Mouse (Mus musculus) heart, embryonic 16.5 days (tissue): Measurements from ENCODE around the gene Pou3f1. TPM values are rescaled to one million over a fixed set of nuclear protein-coding genes. Genes with fewer than 3 reads are reported as not detected.
A peak's percentile ranks its signal among the peaks of the same experiment; 100 is the strongest.
"Not testable (repeated sequence)": the region's sequence is repeated elsewhere in the genome, so short reads cannot be mapped to it uniquely, and the experiment has no call there.

Experiments used
- ATAC-seq: fragments of 200-750 bp; cut with Nextera tagmentation; replicated peaks from 2 replicates; pipeline ENCODE4 v1.8.0; 2017; ENCODE audit warnings: moderate number of reproducible peaks; ENCODE audit not compliant: insufficient read depth, low FRiP score; ENCODE audit errors: extremely low read depth
- H3K27ac ChIP-seq: fragments of 300-500 bp; sonication (generic); 2 replicates; pipeline ENCODE4 v1.5.1; 2014; ENCODE audit warnings: mild to moderate bottlenecking, low read length, control low read depth, moderate library complexity
- H3K27me3 ChIP-seq: fragments of 300-500 bp; sonication (generic); 2 replicates; pipeline ENCODE4 v1.6.1; 2014; ENCODE audit warnings: low read length, mixed read lengths; ENCODE audit not compliant: control insufficient read depth, insufficient read depth
- H3K36me3 ChIP-seq: fragments of 300-500 bp; sonication (generic); 2 replicates; pipeline ENCODE4 v1.6.1; 2014; ENCODE audit not compliant: control insufficient read depth, insufficient read depth
- H3K4me1 ChIP-seq: fragments of 300-500 bp; sonication (generic); 2 replicates; pipeline ENCODE4 v1.6.1; 2014; ENCODE audit warnings: low read length, mixed read lengths; ENCODE audit not compliant: control insufficient read depth, insufficient read depth
- H3K4me2 ChIP-seq: fragments of 300-500 bp; sonication (generic); 2 replicates; pipeline ENCODE4 v1.6.1; 2014; ENCODE audit warnings: low read depth, mild to moderate bottlenecking, control low read depth, low read length
- H3K4me3 ChIP-seq: fragments of 300-500 bp; sonication (generic); 2 replicates; pipeline ENCODE4 v1.5.1; 2014; ENCODE audit warnings: mild to moderate bottlenecking, control low read depth, low read length
- H3K9ac ChIP-seq: fragments of 300-500 bp; sonication (generic); 2 replicates; pipeline ENCODE4 v1.6.1; 2014; ENCODE audit warnings: low read length, control low read depth
- H3K9me3 ChIP-seq: fragments of 300-500 bp; sonication (generic); replicated peaks from 2 replicates; pipeline ENCODE4 v1.6.1; 2016; ENCODE audit warnings: low read length; ENCODE audit not compliant: control insufficient read depth
- WGBS: fragments of 180-500 bp; shearing (Covaris S2); extraction: QIAGEN DNeasy Blood & Tissue Kit; methylation state at CpG from one replicate; pipeline ENCODE4 v1.1.7; 2014; 5-methylcytosine and 5-hydroxymethylcytosine counted together
- polyA plus RNA-seq: library from polyadenylated mRNA; unstranded; fragments of >200 nt; fragmentation: Nextera tagmentation; extraction: Ambion mirVana; gene quantifications from 2 replicates; pipeline ENCODE4 v1.2.1, GENCODE M21; 2015

The Pou3f1 gene
- polyA plus RNA-seq, 1 experiment from 2014 or later: 0.17 TPM

DNA sequence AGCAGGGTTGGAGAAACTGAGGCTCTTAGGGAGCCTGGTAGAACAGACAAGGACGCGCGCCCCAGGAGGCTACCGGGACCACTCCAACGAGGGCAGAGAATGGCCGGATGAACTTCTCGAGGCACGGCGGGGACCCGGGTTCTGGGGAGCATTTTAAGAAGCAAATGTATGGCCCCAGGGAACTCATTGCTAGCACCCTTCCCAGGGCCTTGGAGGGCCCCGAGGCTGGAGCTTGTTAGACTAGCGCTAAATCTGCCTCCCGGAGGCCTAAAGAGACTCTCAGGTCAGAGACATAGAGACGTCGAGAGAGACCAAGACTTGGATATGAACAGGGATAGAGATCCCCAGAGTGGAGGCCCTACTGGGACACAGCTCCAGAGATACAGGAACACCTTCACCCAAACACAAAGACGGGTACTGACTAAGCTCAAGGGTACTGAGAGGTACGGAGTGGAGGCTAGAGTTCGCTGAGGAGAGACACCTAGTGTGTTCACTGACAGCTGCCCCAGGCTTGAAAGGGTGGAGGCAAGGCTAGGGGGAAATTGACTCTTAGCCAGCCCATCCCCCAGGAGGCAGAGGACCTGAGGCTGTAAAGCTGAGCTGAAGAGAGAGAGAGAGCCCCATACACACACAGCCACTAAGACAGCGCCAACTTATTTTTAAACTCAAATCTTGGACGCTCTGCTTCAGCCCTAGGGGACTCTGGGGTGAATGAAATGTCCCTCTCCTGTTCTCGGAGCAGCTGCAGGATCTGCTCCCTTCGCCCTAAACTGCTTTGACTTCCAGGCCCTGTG lies 44.6 kb downstream of the Pou3f1 start:
- H3K4me1 ChIP-seq: peaks cover 44% of the 10 kb centered on the region

GRCm38 (mm10) chr4:124701916-124702315 lies 45.3 kb downstream of the Pou3f1 start:
- Histone ChIP-seq H3K9me3 (no peaks in the 10 kb centered on the region), H3K27me3 (no peaks in the 10 kb centered on the region), H3K4me1 (peaks cover 44% of the 10 kb centered on the region), H3K36me3 (no peaks in the 10 kb centered on the region), H3K27ac (peak overlapping the region; percentile 87), H3K9ac (peak overlapping the region; percentile 93), H3K4me3 (peak overlapping the region; percentile 92), H3K4me2 (peak overlapping the region; percentile 89)
- WGBS: 26% methylated on average over 5 of the region's 5 CpGs
- ATAC-seq: no peak

More for the DNA sequence above, 44.6 kb downstream of the Pou3f1 start:
- ATAC-seq: peak; percentile 41
- peak overlapping the region; percentile 92 for H3K4me3 ChIP-seq
- peak overlapping the region; percentile 93 for H3K9ac ChIP-seq
- H3K9me3 ChIP-seq: no peaks in the 10 kb centered on the region
- H3K27me3 ChIP-seq: no peaks in the 10 kb centered on the region
- peak overlapping the region; percentile 87 for H3K27ac ChIP-seq
- H3K36me3 ChIP-seq: no peaks in the 10 kb centered on the region
- H3K4me2 ChIP-seq: peak overlapping the region; percentile 89
- 1% methylated on average over 22 of the region's 22 CpGs for WGBS

GRCm38 (mm10) chr4:124703406-124703805 lies 46.8 kb downstream of the Pou3f1 start:
- Histone ChIP-seq H3K4me1 (peaks cover 46% of the 10 kb centered on the region), H3K4me2 (peak overlapping the region; percentile 47), H3K36me3 (no peaks in the 10 kb centered on the region), H3K9ac (0 out of 2 replicates have a peak overlapping the region, but pooled peaks have one; percentile 0), H3K9me3 (no peaks in the 10 kb centered on the region), H3K27me3 (no peaks in the 10 kb centered on the region), H3K27ac (peak overlapping the region; percentile 90), H3K4me3 (peak overlapping the region; percentile 10; the same call in 1 of the 2 replicates)
- no peak for ATAC-seq
- 24% methylated on average over 2 of the region's 2 CpGs for WGBS

DNA sequence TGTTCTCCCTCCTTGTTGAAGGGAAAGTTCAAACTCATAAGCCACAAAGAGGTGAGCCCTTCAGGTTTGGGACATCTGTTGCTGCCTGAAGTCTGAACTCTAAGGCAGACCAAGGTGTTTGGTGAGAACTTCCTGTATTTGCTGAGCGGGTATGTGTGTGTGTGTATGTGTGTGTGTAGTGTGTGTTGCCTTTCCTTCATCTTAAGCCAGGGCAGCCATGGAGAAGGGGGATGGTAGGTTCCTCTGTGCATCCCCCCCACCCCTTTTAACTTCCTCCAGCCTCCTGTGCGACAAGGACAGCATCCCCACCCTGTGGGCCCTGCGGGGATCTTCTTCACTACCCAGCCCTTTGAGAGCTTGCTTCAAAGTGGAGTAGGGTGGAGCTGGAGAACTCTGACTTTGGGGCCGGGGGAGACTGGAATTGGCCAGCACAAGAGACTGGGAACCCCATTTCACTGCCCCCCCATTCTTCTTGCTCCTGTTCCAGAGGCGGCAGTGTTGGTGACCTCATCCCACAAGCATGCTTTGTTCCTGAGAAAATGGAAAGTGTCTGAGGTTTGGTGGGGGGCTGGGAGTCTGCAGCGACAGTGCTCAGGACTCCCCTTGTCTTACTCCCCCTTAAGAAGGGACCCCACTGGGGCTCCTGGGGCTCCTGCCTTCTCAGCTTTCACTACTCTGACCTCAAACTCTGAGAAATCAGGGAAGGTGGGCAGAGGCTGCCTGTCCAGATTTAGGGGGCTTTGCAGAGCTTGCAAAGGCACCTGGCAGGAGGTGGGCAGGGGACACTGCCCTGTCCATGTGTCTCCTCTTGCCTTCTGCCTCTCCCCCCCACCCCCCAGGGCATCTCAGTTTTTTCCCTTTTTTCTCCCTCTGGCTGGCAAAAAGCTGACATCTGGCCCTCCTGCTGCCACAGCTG lies 47.5 kb downstream of the Pou3f1 start:
- H3K4me1 ChIP-seq: peaks cover 49% of the 10 kb centered on the region

GRCm38 (mm10) chr4:124704797-124705474 lies 48.3 kb downstream of the Pou3f1 start:
- Histone ChIP-seq H3K9me3 (no peaks in the 10 kb centered on the region), H3K9ac (peak overlapping the region; percentile 64), H3K4me2 (peak overlapping the region; percentile 47), H3K4me3 (no peak overlapping the region), H3K4me1 (peaks cover 51% of the 10 kb centered on the region), H3K27ac (peak overlapping the region; percentile 90), H3K27me3 (no peaks in the 10 kb centered on the region), H3K36me3 (no peaks in the 10 kb centered on the region)
- WGBS: 23% methylated on average over 11 of the region's 11 CpGs
- 0 out of 2 replicates have a peak, but pooled peaks have one; percentile 1 for ATAC-seq

More for the DNA sequence above, 47.5 kb downstream of the Pou3f1 start:
- WGBS: 18% methylated on average over 6 of the region's 6 CpGs
- Histone ChIP-seq H3K27ac (peak overlapping the region; percentile 90), H3K27me3 (no peaks in the 10 kb centered on the region), H3K4me2 (peak overlapping the region; percentile 47), H3K9me3 (no peaks in the 10 kb centered on the region), H3K36me3 (no peaks in the 10 kb centered on the region), H3K4me3 (peak overlapping the region; percentile 7; the same call in 1 of the 2 replicates), H3K9ac (peak overlapping the region; percentile 64)
- ATAC-seq: no peak

DNA sequence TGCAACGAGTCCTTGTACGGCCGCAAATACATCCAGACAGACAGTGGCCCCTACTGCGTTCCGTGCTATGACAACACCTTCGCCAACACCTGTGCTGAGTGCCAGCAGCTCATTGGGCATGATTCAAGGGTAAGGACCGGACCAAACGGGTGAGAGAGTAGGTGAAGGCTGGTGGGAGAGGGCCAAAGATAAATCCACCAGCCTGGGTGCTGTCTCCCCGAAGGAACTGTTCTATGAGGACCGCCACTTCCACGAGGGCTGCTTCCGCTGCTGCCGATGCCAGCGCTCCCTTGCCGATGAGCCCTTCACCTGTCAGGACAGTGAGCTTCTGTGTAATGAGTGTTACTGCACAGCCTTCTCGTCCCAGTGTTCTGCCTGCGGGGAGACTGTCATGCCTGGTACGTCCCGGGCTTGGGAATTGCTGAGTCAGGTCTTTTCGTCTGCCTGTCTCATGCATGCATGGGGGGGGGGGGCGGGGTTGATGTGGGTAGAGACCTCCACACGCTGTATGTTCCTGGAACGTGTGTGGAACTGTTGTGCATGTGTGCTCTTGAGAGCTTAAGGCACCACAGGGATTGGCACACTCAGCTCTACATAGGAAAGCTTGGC lies 49.2 kb downstream of the Pou3f1 start:
- H3K9me3 ChIP-seq: no peaks in the 10 kb centered on the region
- H3K9ac ChIP-seq: no peak overlapping the region
- H3K4me3 ChIP-seq: no peak overlapping the region
- WGBS: 73% methylated on average over 23 of the region's 23 CpGs
- H3K4me1 ChIP-seq: peaks cover 55% of the 10 kb centered on the region
- peak overlapping the region; percentile 10; the same call in 1 of the 2 replicates for H3K4me2 ChIP-seq
- H3K27me3 ChIP-seq: no peaks in the 10 kb centered on the region
- no peaks in the 10 kb centered on the region for H3K36me3 ChIP-seq
- no peak for ATAC-seq
- peak overlapping the region; percentile 90 for H3K27ac ChIP-seq

DNA sequence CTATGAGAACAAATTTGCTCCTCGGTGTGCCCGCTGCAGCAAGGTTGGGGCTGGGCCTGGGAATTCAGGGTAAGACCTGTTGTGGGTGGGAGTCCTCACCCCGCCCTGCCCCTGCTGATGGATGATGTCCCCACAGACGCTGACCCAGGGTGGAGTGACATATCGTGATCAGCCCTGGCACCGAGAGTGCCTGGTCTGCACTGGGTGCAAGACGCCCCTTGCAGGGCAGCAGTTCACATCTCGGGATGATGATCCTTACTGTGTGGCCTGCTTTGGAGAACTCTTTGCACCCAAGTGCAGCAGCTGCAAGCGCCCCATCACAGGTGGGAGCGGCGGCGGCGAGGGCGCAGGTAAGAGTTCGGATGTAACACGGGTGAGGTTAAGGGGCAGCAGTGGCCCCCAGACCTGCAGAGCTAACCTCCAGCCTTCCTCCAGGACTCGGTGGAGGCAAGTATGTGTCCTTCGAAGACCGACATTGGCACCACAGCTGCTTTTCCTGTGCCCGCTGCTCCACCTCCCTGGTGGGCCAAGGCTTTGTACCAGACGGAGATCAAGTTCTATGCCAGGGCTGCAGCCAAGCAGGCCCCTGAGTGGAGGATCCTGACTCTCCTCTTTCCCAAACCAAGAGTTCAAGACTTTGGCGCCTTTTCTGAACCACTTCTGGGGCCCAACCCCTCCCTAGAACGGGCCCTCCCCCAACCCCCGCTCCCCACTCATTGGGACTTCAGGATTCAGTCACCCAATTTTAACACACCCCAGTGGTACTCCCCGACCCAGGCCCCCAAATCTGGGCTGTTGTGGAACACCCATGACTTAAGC lies 51.0 kb downstream of the Pou3f1 start:
- Histone ChIP-seq H3K27ac (peak overlapping the region; percentile 96), H3K4me1 (peaks cover 41% of the 10 kb centered on the region)
- not testable (repeated sequence) for H3K4me2 ChIP-seq, H3K27me3 ChIP-seq, H3K4me3 ChIP-seq, H3K36me3 ChIP-seq, H3K9ac ChIP-seq, ATAC-seq, H3K9me3 ChIP-seq
- 88% methylated on average over 25 of the region's 25 CpGs for WGBS

DNA sequence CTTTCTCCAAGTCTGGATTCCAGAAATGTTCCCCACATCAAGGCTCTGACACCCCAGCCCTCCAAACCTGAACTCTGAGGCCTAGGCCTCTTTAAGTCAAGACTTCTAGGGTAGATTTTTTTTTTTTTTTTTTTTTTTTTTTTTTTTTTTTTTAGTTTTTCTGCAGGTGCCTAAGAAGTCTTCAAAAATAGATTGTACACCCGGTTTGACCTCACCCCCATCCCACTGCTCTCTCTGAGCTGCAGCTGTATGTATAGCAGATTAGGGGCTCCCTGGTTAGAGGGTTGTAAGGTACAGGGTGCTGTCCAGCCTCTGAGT lies 51.6 kb downstream of the Pou3f1 start:
- not testable (repeated sequence) for ATAC-seq, H3K9me3 ChIP-seq, H3K36me3 ChIP-seq, H3K27me3 ChIP-seq
- Histone ChIP-seq H3K4me3 (peak overlapping the region; percentile 60), H3K27ac (peak overlapping the region; percentile 96), H3K9ac (peak overlapping the region; percentile 70; the same call in 1 of the 2 replicates), H3K4me2 (peak overlapping the region; percentile 92), H3K4me1 (peaks cover 38% of the 10 kb centered on the region)
- WGBS: 14% methylated on average over 1 of the region's 1 CpGs
